Mouse (Mus musculus) ovary, postnatal 10 days (tissue): ENCODE measurements around the gene Card19.

Source experiments
- DNase-seq: peaks from one replicate; pipeline ENCODE4 v3.0.0; 2022; ENCODE audit warnings: low spot score

Gene Card19

GRCm38 (mm10) chr13:49215504-49216219 lies at the start of gene Card19:
TSS of gene Card19 (minus strand) at chr13:49216037.
- DNase-seq, result peak; percentile 80

- DNase-seq, result no peak
Measured at GRCm38 (mm10) chr13:49260036-49260722, 44.3 kb upstream of the Card19 start.

GRCm38 (mm10) chr13:49257819-49258313 lies 42.0 kb upstream of the Card19 start:
- no peak for DNase-seq

- no peak for DNase-seq
Measured at GRCm38 (mm10) chr13:49252746-49253145, 36.9 kb upstream of the Card19 start.

GRCm38 (mm10) chr13:49252113-49252512 lies 36.3 kb upstream of the Card19 start:
- no peak for DNase-seq

- DNase-seq, result no peak
Measured at GRCm38 (mm10) chr13:49250716-49251517, 35.1 kb upstream of the Card19 start.

- no peak for DNase-seq
Measured at GRCm38 (mm10) chr13:49249634-49250033, 33.8 kb upstream of the Card19 start.

- DNase-seq, result no peak
Measured at GRCm38 (mm10) chr13:49248923-49249322, 33.1 kb upstream of the Card19 start.

GRCm38 (mm10) chr13:49248467-49248862 lies 32.6 kb upstream of the Card19 start, which contains the start of gene Susd3:
TSS of gene Susd3 (minus strand) at chr13:49248706.
- no peak for DNase-seq

GRCm38 (mm10) chr13:49247740-49248466 lies 32.1 kb upstream of the Card19 start:
- no peak for DNase-seq

GRCm38 (mm10) chr13:49247232-49247739 lies 31.4 kb upstream of the Card19 start:
- no peak for DNase-seq

GRCm38 (mm10) chr13:49246626-49247025 lies 30.8 kb upstream of the Card19 start:
- no peak for DNase-seq

- no peak for DNase-seq
Measured at GRCm38 (mm10) chr13:49246011-49246410, 30.2 kb upstream of the Card19 start.

GRCm38 (mm10) chr13:49245251-49245650 lies 29.4 kb upstream of the Card19 start:
- DNase-seq, result no peak

GRCm38 (mm10) chr13:49243492-49243891 lies 27.7 kb upstream of the Card19 start:
- DNase-seq, result no peak

GRCm38 (mm10) chr13:49242321-49243065 lies 26.7 kb upstream of the Card19 start:
- no peak for DNase-seq

- no peak for DNase-seq
Measured at GRCm38 (mm10) chr13:49238737-49239136, 22.9 kb upstream of the Card19 start.

GRCm38 (mm10) chr13:49237617-49238016 lies 21.8 kb upstream of the Card19 start:
- no peak for DNase-seq

- no peak for DNase-seq
Measured at GRCm38 (mm10) chr13:49234711-49235110, 18.9 kb upstream of the Card19 start.

- no peak for DNase-seq
Measured at GRCm38 (mm10) chr13:49233792-49234572, 18.1 kb upstream of the Card19 start.
